Mouse (Mus musculus) lung, embryonic 15.5 days (tissue): Measurements from ENCODE around the gene Ewsr1. TPM values are rescaled to one million over a fixed set of nuclear protein-coding genes. Genes with fewer than 3 reads are reported as not detected.

Source experiments
- ATAC-seq: fragments of 200-750 bp; cut with Nextera tagmentation; 2 replicates; pipeline ENCODE4 v1.8.0; 2017; ENCODE audit warnings: moderate number of reproducible peaks, borderline replicate concordance; ENCODE audit not compliant: low FRiP score, low TSS enrichment; ENCODE audit errors: extremely low read depth
- H3K27ac ChIP-seq: fragments of 300-500 bp; sonication (generic); 2 replicates; pipeline ENCODE4 v1.5.1; 2015; ENCODE audit warnings: moderate library complexity, mild to moderate bottlenecking, inconsistent platforms
- H3K27me3 ChIP-seq: fragments of 300-500 bp; sonication (generic); 2 replicates; pipeline ENCODE4 v1.6.1; 2015; ENCODE audit warnings: inconsistent platforms
- H3K36me3 ChIP-seq: fragments of 300-500 bp; sonication (generic); 2 replicates; pipeline ENCODE4 v1.6.1; 2015; ENCODE audit warnings: inconsistent platforms
- H3K4me1 ChIP-seq: fragments of 300-500 bp; sonication (generic); 2 replicates; pipeline ENCODE4 v1.6.1; 2015; ENCODE audit warnings: inconsistent platforms
- H3K4me2 ChIP-seq: fragments of 300-500 bp; sonication (generic); 2 replicates; pipeline ENCODE4 v1.6.1; 2015; ENCODE audit warnings: inconsistent platforms, mild to moderate bottlenecking, moderate library complexity
- H3K4me3 ChIP-seq: fragments of 300-500 bp; sonication (generic); 2 replicates; pipeline ENCODE4 v1.5.1; 2015; ENCODE audit warnings: mild to moderate bottlenecking, inconsistent platforms
- H3K9ac ChIP-seq: fragments of 300-500 bp; sonication (generic); 2 replicates; pipeline ENCODE4 v1.6.1; 2015; ENCODE audit warnings: inconsistent platforms
- H3K9me3 ChIP-seq: fragments of 300-500 bp; sonication (generic); 2 replicates; pipeline ENCODE4 v1.6.1; 2016; ENCODE audit warnings: inconsistent platforms
- WGBS: fragments of 180-500 bp; shearing (Covaris S2); methylation state at CpG from one replicate; pipeline ENCODE4 v1.1.7; 2015; 5-methylcytosine and 5-hydroxymethylcytosine counted together
- polyA plus RNA-seq: library from polyadenylated mRNA; unstranded; fragments of >200 nt; fragmentation: Nextera tagmentation; extraction: Ambion mirVana; gene quantifications from 2 replicates; pipeline ENCODE4 v1.2.1, GENCODE M21; 2015

Ewsr1 gene
- polyA plus RNA-seq, 1 experiment from 2014 or later, result 796 TPM

DNA sequence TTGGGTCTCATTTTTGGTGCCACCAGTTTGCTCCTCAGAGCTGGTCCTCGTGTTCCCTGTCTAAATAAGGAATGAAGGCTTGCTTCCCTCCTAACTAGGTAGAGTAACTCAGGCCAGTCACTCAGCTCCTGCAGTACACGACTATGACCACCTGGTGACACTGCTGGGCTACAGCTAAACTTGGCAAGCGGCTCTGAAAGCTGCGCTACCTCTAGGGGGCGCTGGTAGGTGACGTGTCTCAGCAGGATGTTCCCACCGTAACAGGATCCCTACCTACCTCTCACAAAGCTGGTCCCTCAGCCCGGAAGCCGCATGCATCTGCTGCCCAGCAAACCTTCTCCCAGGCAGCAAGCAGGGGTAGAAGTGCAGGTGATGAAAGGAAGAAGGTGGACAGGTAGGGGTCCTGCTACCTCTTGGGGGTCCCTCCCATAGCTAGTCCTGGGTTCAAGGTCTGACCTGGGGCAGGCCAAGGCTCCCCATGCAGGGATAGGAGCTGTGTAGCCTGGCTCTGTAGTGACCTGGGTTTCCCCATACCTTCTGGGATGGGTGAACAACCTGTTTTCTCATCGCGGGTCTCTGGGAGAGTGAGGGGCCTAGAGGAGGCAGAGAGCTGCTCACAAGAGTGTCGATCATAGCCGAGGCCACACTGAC, 16.0 kb upstream of the Ewsr1 start:
- Histone ChIP-seq H3K27ac (no peak overlapping the region), H3K4me2 (no peak overlapping the region), H3K9me3 (no peaks in the 10 kb centered on the region), H3K4me1 (no peaks in the 10 kb centered on the region), H3K36me3 (no peaks in the 10 kb centered on the region), H3K9ac (no peak overlapping the region), H3K4me3 (no peak overlapping the region), H3K27me3 (no peaks in the 10 kb centered on the region)
- ATAC-seq, result peak; percentile 47
- 27% methylated on average over 13 of the region's 13 CpGs for WGBS

DNA sequence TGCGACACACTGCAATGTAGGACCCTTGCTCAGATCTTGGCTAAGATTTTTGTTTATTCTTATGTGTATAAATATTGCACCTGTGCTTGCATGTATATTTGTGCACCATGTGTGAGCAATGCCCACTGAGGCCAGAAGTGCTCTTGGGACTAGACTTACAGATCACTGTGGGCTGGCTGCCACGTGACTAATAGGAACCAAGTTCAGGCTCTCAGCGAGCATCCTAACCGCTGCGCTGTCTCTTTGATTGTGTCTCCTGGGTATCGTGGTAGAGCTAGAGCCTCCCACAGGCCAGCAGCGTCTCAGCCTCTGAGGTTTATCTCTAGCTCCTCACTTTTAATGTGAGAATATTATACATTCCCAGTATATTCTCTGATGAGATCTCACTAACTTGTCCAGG, 14.6 kb upstream of the Ewsr1 start:
- no peaks in the 10 kb centered on the region for H3K36me3 ChIP-seq
- H3K27me3 ChIP-seq, result no peaks in the 10 kb centered on the region
- no peaks in the 10 kb centered on the region for H3K9me3 ChIP-seq
- 78% methylated on average over 7 of the region's 7 CpGs for WGBS
- H3K4me1 ChIP-seq, result no peaks in the 10 kb centered on the region
- no peak overlapping the region for H3K4me2 ChIP-seq
- no peak overlapping the region for H3K27ac ChIP-seq
- ATAC-seq, result no peak
- H3K4me3 ChIP-seq, result no peak overlapping the region
- no peak overlapping the region for H3K9ac ChIP-seq

DNA sequence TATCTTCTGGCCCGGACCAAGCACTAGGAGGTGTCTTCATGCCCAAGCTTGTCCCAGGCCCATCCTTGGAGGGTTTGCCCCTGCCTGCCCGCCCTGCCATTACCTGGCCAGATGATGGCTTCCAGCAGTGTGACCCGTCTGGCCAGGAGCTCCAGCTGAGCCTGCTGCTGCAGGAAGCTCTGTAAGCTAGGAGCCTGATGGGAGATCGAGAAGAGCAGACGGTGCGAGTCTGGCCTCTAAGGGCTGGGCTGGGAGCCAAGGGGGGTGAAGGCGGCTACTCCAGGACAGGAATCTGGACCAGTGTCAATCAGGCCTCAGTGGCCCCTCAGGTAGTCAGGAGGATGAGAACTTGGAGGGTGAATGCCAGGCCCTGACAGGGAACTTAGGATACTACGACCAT, 10.4 kb upstream of the Ewsr1 start:
- Histone ChIP-seq H3K4me2 (no peak overlapping the region), H3K9ac (no peak overlapping the region), H3K4me3 (no peak overlapping the region), H3K4me1 (no peaks in the 10 kb centered on the region), H3K27ac (no peak overlapping the region), H3K36me3 (peaks cover 10% of the 10 kb centered on the region; the same call in 1 of the 2 replicates), H3K27me3 (no peaks in the 10 kb centered on the region), H3K9me3 (no peaks in the 10 kb centered on the region)
- ATAC-seq, result no peak
- WGBS, result 61% methylated on average over 8 of the region's 8 CpGs

DNA sequence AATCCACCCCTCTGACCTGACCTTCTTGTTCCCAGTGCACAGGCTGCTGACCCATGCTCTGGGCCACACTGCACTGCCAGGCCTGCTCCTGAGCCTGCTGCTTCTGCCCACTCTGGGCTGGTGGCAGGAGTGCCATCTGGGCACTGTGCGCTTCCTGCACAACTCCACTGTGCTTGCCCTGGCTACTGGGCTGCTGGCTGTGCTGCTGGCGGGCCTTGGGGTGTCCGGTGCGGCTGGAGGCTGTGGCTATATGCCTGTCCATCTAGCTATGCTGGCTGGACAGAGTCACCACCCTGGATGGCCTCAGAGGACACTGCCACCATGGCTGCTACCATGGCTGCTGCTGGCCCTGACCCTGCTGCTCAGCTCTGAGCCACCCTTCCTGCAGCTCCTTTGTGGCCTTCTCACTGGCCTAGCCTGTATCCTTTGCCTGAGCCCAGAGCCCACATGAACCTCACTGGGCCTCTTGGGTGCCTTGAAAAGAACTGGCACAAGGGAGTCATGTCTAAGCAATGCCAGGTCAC, 5.0 kb upstream of the Ewsr1 start:
- WGBS, result 100% methylated on average over 4 of the region's 4 CpGs
- H3K36me3 ChIP-seq, result peaks cover 15% of the 10 kb centered on the region; the same call in 1 of the 2 replicates
- H3K27ac ChIP-seq, result no peak overlapping the region
- H3K4me3 ChIP-seq, result no peak overlapping the region
- H3K4me2 ChIP-seq, result no peak overlapping the region
- H3K9ac ChIP-seq, result no peak overlapping the region
- no peak for ATAC-seq
- no peaks in the 10 kb centered on the region for H3K27me3 ChIP-seq
- H3K4me1 ChIP-seq, result peaks cover 14% of the 10 kb centered on the region
- H3K9me3 ChIP-seq, result no peaks in the 10 kb centered on the region

DNA sequence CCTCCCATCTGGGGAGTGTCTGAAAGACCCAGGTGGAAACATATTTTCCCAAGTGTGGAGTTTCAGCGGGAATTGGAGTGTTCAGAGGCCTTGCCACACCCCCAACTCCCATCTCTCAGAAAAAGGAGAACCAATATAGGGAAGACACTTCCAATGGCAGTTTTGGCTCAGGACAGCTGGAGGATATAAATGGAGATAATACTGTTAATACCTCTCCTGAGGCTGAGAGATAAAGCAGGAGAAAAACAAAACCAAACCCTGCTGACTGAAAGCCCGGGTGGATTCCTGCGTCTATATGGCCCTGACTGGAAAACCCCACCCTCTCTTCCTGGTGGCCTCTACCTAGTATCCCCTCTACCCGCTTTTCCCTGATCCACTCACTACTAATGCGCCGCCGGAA, 3.3 kb upstream of the Ewsr1 start:
- H3K4me2 ChIP-seq, result no peak overlapping the region
- peaks cover 15% of the 10 kb centered on the region; the same call in 1 of the 2 replicates for H3K36me3 ChIP-seq
- H3K4me1 ChIP-seq, result peaks cover 14% of the 10 kb centered on the region
- H3K9ac ChIP-seq, result no peak overlapping the region
- no peaks in the 10 kb centered on the region for H3K9me3 ChIP-seq
- H3K27me3 ChIP-seq, result no peaks in the 10 kb centered on the region
- H3K4me3 ChIP-seq, result no peak overlapping the region
- ATAC-seq, result no peak
- H3K27ac ChIP-seq, result no peak overlapping the region
- WGBS, result 84% methylated on average over 7 of the region's 7 CpGs

DNA sequence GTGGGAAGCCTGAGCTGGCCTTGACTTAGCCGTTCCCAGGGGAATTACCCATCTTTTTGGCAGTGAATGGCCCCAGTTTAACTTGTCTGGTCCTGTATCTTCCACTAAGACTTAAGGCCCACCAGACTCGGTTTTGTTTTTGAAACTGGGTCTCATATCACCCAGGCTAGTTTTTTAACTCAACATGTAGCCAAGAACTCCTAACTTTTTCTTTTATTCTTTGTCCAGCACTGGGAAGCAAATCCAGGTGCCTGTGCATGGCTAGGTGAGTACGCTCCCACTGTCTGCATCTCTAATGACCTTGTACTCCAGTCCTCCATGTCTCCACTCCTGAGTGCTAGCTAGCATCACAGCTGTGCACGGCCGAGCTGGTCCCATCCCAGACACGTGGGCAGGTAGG, 2.6 kb upstream of the Ewsr1 start:
- Histone ChIP-seq H3K4me3 (no peak overlapping the region), H3K27me3 (no peaks in the 10 kb centered on the region), H3K4me2 (no peak overlapping the region), H3K27ac (no peak overlapping the region), H3K36me3 (peaks cover 15% of the 10 kb centered on the region; the same call in 1 of the 2 replicates), H3K4me1 (peaks cover 18% of the 10 kb centered on the region), H3K9me3 (no peaks in the 10 kb centered on the region), H3K9ac (no peak overlapping the region)
- WGBS, result 74% methylated on average over 6 of the region's 6 CpGs
- no peak for ATAC-seq

DNA sequence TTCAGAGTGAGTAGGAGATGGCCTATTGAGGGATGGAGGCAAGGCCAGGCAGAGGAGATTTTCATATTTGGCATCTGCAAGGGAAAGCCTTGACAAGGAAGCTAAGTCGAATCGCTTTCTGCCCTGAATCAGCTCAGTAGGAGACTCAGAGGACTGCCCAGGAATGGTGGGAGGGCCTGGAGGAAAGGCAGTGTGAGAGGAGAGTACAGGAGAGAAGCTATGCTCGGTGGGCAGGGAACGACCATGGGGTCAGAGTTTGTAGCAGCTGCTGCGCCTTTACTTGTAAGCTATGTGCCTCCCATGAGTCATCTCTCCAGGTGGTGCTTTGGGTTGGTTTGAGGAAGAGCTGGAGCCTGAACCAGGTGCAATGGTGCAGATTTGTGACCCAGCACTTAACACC, 1.7 kb upstream of the Ewsr1 start:
- Histone ChIP-seq H3K27ac (no peak overlapping the region), H3K4me1 (peaks cover 25% of the 10 kb centered on the region), H3K36me3 (peaks cover 11% of the 10 kb centered on the region; the same call in 1 of the 2 replicates), H3K4me2 (peak overlapping the region; percentile 90), H3K9me3 (no peaks in the 10 kb centered on the region), H3K4me3 (peak overlapping the region; percentile 96; the same call in 1 of the 2 replicates), H3K27me3 (no peaks in the 10 kb centered on the region), H3K9ac (no peak overlapping the region)
- ATAC-seq, result no peak
- WGBS, result 41% methylated on average over 5 of the region's 5 CpGs

DNA sequence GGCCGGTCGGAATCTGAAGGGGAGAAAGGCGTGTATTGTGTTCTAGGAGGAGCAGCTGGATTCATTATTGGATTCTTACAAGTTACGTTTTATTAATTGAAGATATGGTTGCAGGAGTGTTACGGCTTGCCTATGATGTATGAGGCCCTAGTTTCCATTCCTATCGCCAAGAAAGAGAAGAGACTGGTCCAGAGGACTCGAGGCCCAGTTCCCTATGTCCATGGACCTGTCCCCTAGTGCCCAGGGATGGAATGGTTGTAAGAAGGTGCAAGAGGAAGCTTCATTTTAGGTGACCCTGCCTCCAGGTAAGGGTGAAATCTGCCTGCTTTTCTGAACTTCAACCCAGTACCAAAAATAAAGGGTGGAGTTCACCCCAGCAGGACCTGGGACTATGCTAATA, 1.2 kb upstream of the Ewsr1 start:
- Histone ChIP-seq H3K4me1 (peaks cover 27% of the 10 kb centered on the region), H3K9ac (peak overlapping the region; percentile 98), H3K27ac (peak overlapping the region; percentile 98), H3K27me3 (no peaks in the 10 kb centered on the region), H3K36me3 (peaks cover 6% of the 10 kb centered on the region; the same call in 1 of the 2 replicates), H3K4me3 (peak overlapping the region; percentile 96), H3K9me3 (no peaks in the 10 kb centered on the region), H3K4me2 (peak overlapping the region; percentile 90)
- WGBS, result 1% methylated on average over 7 of the region's 7 CpGs
- no peak for ATAC-seq

DNA sequence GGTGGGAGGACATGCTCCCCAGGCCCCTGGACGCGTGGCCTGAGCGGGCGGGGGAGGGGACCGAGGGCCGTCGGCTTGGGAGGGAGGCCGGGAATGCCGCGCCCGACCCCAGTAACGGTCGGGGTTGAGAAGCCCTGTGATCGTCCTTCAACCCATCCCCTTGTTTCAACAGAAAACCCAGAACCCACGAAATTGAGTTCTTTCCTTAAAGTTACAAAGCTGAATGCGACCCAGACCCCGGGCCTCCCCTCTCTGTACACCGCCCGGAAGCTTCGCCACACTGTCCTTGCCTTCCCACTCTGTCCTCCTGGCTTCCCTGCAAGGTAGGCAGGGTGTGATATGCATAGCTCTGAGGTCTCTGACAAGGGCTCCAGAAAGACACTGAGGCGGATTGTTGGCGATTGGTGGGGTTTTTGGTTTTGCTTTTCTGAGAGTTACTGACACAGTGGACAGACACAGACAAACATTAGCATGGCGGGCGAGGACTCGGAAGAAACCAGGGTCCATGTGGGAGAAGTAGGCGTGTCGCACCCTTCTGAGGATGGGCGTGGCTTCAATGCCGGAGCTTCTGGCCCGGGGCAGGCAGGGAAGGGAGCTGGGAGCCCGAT, 614 bp upstream of the Ewsr1 start:
- WGBS, result under 1% methylated on average over 31 of the region's 31 CpGs
- H3K9ac ChIP-seq, result peak overlapping the region; percentile 98
- no peaks in the 10 kb centered on the region for H3K27me3 ChIP-seq
- H3K4me1 ChIP-seq, result peaks cover 27% of the 10 kb centered on the region
- peak; percentile 79 for ATAC-seq
- H3K36me3 ChIP-seq, result peaks cover 5% of the 10 kb centered on the region; the same call in 1 of the 2 replicates
- peak overlapping the region; percentile 96 for H3K4me3 ChIP-seq
- no peaks in the 10 kb centered on the region for H3K9me3 ChIP-seq
- H3K27ac ChIP-seq, result peak overlapping the region; percentile 98
- peak overlapping the region; percentile 90 for H3K4me2 ChIP-seq

DNA sequence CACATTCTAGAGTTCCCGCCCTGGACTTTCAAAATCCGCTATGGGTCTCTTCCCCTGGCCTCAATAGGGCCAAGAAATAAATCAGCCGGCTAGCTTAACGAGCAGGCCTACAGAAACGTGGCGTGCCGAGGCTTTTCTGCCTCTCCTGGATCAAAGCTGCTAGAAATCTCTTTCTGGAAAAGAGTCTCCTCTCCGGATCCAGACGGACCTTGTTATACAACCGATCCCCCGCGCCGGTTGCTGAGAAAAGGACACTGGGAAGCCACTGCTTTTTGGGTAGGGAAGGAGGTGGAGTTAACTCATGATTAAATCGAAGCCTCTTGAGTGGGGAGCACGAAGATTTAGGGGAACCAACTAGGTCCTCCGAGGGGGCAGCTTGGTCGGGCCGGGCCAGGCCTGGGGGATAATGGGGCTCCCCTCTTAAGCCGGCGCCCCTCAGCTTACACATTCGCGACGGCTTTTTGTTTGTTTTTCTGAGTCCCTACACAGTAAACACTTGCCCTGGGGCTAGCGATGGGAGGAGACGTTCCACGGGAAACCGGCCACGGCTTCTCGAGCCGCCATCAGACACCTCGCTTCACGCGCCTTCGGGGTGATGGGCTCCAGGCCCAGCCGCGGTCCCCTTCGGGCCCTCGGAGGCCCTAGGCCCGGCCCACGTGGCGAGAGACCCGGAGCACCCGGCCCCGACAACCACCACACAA, 881 bp downstream of the Ewsr1 start:
- H3K9ac ChIP-seq, result peak overlapping the region; percentile 98
- H3K27me3 ChIP-seq, result no peaks in the 10 kb centered on the region
- ATAC-seq, result no peak; the same call in 1 of the 2 replicates
- H3K4me1 ChIP-seq, result peaks cover 33% of the 10 kb centered on the region
- H3K4me3 ChIP-seq, result peak overlapping the region; percentile 96
- H3K27ac ChIP-seq, result peak overlapping the region; percentile 98
- no peaks in the 10 kb centered on the region for H3K9me3 ChIP-seq
- H3K36me3 ChIP-seq, result no peaks in the 10 kb centered on the region
- 0% methylated on average over 44 of the region's 44 CpGs for WGBS
- peak overlapping the region; percentile 78 for H3K4me2 ChIP-seq

DNA sequence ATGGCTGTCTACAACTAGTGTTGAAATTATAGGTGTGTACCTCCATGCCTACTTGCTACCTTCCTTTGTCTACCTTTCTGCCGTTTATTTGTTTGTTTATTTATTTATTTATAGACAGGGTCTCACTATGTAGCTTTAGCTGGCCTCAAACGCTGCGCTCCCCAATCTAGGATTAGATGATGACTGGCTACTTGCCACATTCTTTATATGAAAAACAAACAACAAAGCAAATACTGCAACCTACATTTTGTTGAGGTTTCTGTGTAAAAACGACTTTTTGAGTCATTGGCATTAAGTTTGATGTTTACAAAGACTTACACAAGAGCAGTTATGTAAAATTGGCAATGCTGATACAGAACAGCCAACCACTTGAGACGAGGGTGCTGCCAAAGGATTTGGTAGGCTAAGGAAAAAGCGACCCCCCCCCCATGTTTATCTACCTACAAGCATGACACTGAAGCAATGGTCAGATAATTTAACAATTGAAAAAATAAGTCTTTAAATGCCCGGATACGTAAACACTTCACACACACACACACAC, 2.5 kb downstream of the Ewsr1 start:
- peak overlapping the region; percentile 96 for H3K4me3 ChIP-seq
- H3K4me1 ChIP-seq, result peaks cover 32% of the 10 kb centered on the region
- peak overlapping the region; percentile 78 for H3K4me2 ChIP-seq
- H3K9ac ChIP-seq, result no peak overlapping the region
- H3K9me3 ChIP-seq, result no peaks in the 10 kb centered on the region
- H3K27me3 ChIP-seq, result no peaks in the 10 kb centered on the region
- WGBS, result 46% methylated on average over 8 of the region's 8 CpGs
- no peak overlapping the region for H3K27ac ChIP-seq
- peaks cover 11% of the 10 kb centered on the region for H3K36me3 ChIP-seq
- ATAC-seq, result no peak
